Mouse (Mus musculus): ENCODE data around the gene Rpp30. TPM values are rescaled to one million over a fixed set of nuclear protein-coding genes. Genes with fewer than 3 reads are reported as not detected.

Gene Rpp30
- polyA plus RNA-seq, 1 experiment from 2014 or later, result 123 TPM

DNA sequence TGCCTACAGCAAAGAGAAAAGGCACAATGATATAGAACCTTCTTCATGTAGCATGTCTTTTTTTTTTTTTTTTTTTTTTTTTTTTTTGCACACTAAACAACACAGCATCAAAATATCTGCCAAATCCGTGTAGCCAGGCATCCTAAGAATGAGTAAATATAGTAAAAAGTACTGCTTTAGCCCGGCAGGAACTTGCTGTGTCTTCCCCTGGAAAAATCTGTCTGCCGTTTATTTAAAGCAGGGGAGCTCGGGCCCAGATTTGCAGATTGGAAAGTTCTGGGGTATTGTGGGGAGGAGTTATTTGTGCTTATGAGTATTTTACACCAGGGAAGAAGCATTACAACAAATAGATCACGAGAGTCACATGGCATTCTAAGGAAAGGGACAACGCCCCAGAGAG, 48.5 kb downstream of the Rpp30 start:
- Histone ChIP-seq H3K27me3 (ENCODE audit: low read depth, poor library complexity, severe bottlenecking) (no peaks in the 10 kb centered on the region), H3K36me3 (no peaks in the 10 kb centered on the region), H3K4me1 (no peaks in the 10 kb centered on the region), H3K27ac (replicated peaks) (no peak overlapping the region), H3K4me3 (no peak overlapping the region), H3K9me3 (replicated peaks) (no peaks in the 10 kb centered on the region)
- 77% methylated on average over 6 of the region's 6 CpGs for WGBS
- no peak for DNase-seq (ENCODE audit: low spot score)

DNA sequence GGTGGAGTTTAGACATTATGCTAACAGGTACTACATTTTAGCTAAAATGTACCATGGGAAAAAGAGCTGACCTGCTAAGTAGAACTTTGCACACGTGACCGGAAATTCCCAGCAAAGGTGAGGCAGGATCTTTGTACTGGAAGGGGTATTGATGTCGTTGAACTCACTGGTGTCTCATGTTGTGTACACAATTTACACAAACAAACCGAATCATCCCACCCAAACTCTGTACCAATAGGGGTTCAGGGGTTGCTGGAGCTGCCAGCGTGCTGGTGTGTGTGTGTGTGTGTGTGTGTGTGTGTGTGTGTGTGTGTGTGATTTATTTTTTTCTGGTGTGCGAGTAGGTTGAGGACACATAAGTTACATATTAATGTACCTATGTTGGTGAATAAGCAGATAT, 49.5 kb downstream of the Rpp30 start:
- WGBS, result 92% methylated on average over 6 of the region's 6 CpGs

DNA sequence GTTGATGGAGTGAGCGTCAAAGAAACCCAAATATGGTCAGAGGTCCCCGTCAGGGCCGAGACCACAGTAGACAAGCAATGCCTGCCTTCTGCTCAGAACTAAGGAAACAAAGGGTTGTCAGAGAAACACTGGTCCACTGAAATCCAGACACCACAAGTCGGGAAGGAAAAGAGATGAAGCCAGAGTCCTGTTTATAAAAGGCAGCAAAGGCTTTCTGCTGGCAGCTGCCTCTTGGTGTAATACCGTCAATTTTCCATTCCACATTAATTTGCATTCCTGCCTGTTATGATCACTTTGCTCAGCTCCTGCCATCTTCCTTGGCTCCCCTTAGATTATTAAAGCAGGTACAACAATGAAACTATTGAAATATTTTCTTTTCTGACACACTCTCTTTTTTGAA, 50.2 kb downstream of the Rpp30 start:
- H3K4me1 ChIP-seq, result no peaks in the 10 kb centered on the region
- H3K9me3 ChIP-seq (replicated peaks), result no peaks in the 10 kb centered on the region
- H3K4me3 ChIP-seq, result no peak overlapping the region
- no peak for DNase-seq (ENCODE audit: low spot score)
- H3K36me3 ChIP-seq, result no peaks in the 10 kb centered on the region
- no peaks in the 10 kb centered on the region for H3K27me3 ChIP-seq (ENCODE audit: low read depth, poor library complexity, severe bottlenecking)
- WGBS, result 80% methylated on average over 5 of the region's 5 CpGs
- no peak overlapping the region for H3K27ac ChIP-seq (replicated peaks)

More for the DNA sequence above, 49.5 kb downstream of the Rpp30 start:
- H3K27me3 ChIP-seq (ENCODE audit: low read depth, poor library complexity, severe bottlenecking), result no peaks in the 10 kb centered on the region
- H3K36me3 ChIP-seq, result no peaks in the 10 kb centered on the region
- H3K4me1 ChIP-seq, result no peaks in the 10 kb centered on the region
- H3K4me3 ChIP-seq, result no peak overlapping the region
- no peak for DNase-seq (ENCODE audit: low spot score)
- no peaks in the 10 kb centered on the region for H3K9me3 ChIP-seq (replicated peaks)
- H3K27ac ChIP-seq (replicated peaks), result no peak overlapping the region

DNA sequence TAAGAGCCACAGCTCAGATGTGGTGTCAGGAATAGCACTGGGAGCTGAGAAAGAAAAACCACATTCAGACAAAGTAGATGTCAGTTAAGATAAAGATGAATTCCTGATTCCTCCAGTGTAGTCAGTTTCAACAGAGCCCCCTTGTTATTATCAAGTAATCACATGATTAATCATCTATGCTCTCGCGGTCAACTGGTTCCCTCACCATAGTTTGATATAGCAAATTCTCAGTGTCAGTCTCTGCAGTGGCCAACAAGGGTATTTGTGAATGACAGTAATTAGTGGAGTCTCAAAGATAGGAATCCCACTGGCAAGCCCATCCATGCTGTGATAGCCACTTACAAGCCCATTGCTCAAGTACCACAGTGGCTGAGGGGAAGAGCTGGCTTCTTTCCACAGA, 60.1 kb downstream of the Rpp30 start:
- no peak overlapping the region for H3K4me3 ChIP-seq
- no peaks in the 10 kb centered on the region for H3K36me3 ChIP-seq
- peaks cover 9% of the 10 kb centered on the region for H3K9me3 ChIP-seq (replicated peaks)
- H3K4me1 ChIP-seq, result no peaks in the 10 kb centered on the region
- DNase-seq (ENCODE audit: low spot score), result no peak
- no peaks in the 10 kb centered on the region for H3K27me3 ChIP-seq (ENCODE audit: low read depth, poor library complexity, severe bottlenecking)
- 100% methylated on average over 2 of the region's 2 CpGs for WGBS
- H3K27ac ChIP-seq (replicated peaks), result no peak overlapping the region

DNA sequence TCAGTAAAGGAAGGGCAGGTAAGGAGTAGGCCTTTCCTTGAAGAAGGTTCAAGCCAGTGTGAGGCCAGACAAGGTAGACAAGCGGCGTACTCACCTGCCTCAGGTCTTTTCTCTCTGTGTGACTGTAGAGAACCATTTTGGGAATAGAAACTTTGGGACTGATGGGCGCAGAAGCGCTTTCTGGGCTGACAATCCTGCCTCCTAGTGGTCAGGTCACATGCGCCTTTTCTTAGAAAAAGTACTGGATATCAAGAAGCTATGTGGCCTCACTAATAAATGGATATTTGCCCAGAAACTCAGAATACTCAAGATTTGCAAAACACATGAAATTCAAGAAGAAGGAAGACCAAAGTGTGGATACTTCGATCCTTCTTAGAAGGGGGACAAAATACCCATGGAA, 65.1 kb downstream of the Rpp30 start:
- Histone ChIP-seq H3K27me3 (ENCODE audit: low read depth, poor library complexity, severe bottlenecking) (no peaks in the 10 kb centered on the region), H3K9me3 (replicated peaks) (peaks cover 9% of the 10 kb centered on the region), H3K4me1 (no peaks in the 10 kb centered on the region), H3K36me3 (no peaks in the 10 kb centered on the region), H3K27ac (replicated peaks) (no peak overlapping the region), H3K4me3 (no peak overlapping the region)
- 79% methylated on average over 6 of the region's 6 CpGs for WGBS
- no peak for DNase-seq (ENCODE audit: low spot score)

DNA sequence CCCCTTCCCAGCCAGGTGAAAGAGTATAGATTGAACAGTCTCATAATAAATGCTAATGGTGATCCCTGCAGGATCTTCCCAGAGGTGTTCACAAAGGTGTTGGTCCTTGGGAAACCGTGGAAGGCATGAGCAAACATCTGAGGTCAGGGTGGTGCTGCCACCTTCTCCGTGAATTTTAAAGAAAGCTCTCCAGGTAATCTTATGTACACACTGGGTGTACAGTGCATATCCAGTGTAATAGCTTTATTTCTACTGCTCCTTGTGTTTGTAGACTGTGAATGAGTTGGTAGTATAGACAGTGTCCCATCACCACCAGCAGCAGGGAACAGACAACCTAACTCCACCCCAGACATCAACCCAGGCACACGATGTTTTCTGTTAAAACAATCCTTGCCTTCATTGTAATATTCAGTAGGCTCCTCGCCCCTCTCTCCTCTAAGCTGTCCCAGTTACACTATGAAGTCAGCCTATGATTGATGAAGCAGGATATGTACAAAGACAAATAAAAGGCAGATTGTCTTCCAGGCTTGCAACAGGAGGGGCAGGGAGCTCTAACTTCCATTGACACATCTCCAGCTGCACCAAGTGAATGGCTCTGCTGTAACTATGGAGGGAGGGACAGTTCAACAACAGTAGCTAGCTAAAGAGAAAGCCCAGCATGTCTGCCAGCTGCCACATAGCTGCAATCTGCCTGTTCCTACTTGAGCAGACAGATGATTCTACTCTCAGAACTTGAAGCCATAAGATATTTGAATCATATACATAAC, 66.9 kb downstream of the Rpp30 start:
- no peak for DNase-seq (ENCODE audit: low spot score)
- Histone ChIP-seq H3K36me3 (no peaks in the 10 kb centered on the region), H3K4me3 (no peak overlapping the region), H3K27ac (replicated peaks) (no peak overlapping the region), H3K9me3 (replicated peaks) (0 out of 2 replicates have a peak, but pooled peaks cover 3% of the 10 kb centered on the region), H3K27me3 (ENCODE audit: low read depth, poor library complexity, severe bottlenecking) (no peaks in the 10 kb centered on the region), H3K4me1 (no peaks in the 10 kb centered on the region)
- WGBS, result 74% methylated on average over 4 of the region's 4 CpGs

Other genes with a start within 250 kb of the Rpp30 start
- 0.32 and 0.36 TPM in 2 replicates for gene Htr7, start 26.2 kb upstream of the Rpp30 start, polyA plus RNA-seq (2016; fragmentation: Nextera tagmentation; extraction: Ambion mirVana)
- gene Ankrd1, start 36.4 kb downstream of the Rpp30 start, polyA plus RNA-seq (2016; fragmentation: Nextera tagmentation; extraction: Ambion mirVana), result 0.07 TPM in 1 of 2 replicates, not detected in the other

Data from midbrain, embryonic 10.5 days (tissue).